Mouse (Mus musculus): ENCODE data around the gene Sox13. TPM values are rescaled to one million over a fixed set of nuclear protein-coding genes. Genes with fewer than 3 reads are reported as not detected.

Sox13 gene
- polyA plus RNA-seq, 1 experiment from 2014 or later: 4.0 TPM

DNA sequence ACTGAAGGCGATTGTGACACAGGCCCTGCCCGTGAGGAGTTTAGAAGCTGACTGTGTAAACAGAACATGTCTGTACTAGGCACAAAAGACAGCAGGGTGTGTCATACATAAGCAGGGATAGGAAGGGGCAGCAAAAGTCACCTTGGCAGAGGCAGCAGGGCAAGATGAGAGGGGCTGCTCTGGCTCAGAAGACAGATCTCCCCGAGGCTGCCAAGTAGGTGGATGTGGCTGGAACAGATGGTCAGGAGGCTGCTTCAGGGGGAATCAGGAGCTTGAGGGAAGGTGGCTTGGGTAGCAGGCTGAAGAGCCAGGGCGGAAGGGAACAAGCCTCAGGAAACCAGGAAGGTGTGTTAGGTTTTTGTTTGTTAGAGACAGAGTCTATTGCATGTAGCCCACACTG, 53.8 kb downstream of the Sox13 start:
- no peaks in the 10 kb centered on the region for H3K9me3 ChIP-seq (ENCODE audit: control insufficient read depth, low read length)
- no peak for ATAC-seq (ENCODE audit: low read depth)
- WGBS: 79% methylated on average over 4 of the region's 4 CpGs

GRCm38 (mm10) chr1:133368644-133369043, 55.5 kb downstream of the Sox13 start:
- Histone ChIP-seq H3K4me1 (ENCODE audit: control insufficient read depth, insufficient read depth, low read length) (0 out of 2 replicates have a peak, but pooled peaks cover 3% of the 10 kb centered on the region), H3K27ac (ENCODE audit: low read depth, low read length) (no peak overlapping the region), H3K36me3 (ENCODE audit: control insufficient read depth, insufficient read depth, low read length) (no peaks in the 10 kb centered on the region), H3K4me3 (ENCODE audit: low read depth, low read length) (no peak overlapping the region), H3K9ac (replicated peaks; ENCODE audit: low read depth, low read length) (no peak overlapping the region), H3K27me3 (ENCODE audit: control insufficient read depth, insufficient read depth, low read length) (0 out of 2 replicates have a peak, but pooled peaks cover 2% of the 10 kb centered on the region), H3K4me2 (ENCODE audit: low read depth, low read length) (no peak overlapping the region), H3K9me3 (ENCODE audit: control insufficient read depth, low read length) (no peaks in the 10 kb centered on the region)
- 71% methylated on average over 10 of the region's 10 CpGs for WGBS
- no peak for ATAC-seq (ENCODE audit: low read depth)

More for the DNA sequence above, 53.8 kb downstream of the Sox13 start:
- H3K9ac ChIP-seq (replicated peaks; ENCODE audit: low read depth, low read length): no peak overlapping the region
- 0 out of 2 replicates have a peak, but pooled peaks cover 3% of the 10 kb centered on the region for H3K4me1 ChIP-seq (ENCODE audit: control insufficient read depth, insufficient read depth, low read length)
- H3K36me3 ChIP-seq (ENCODE audit: control insufficient read depth, insufficient read depth, low read length): no peaks in the 10 kb centered on the region
- H3K27me3 ChIP-seq (ENCODE audit: control insufficient read depth, insufficient read depth, low read length): 0 out of 2 replicates have a peak, but pooled peaks cover 2% of the 10 kb centered on the region
- no peak overlapping the region for H3K4me2 ChIP-seq (ENCODE audit: low read depth, low read length)
- H3K27ac ChIP-seq (ENCODE audit: low read depth, low read length): no peak overlapping the region
- no peak overlapping the region for H3K4me3 ChIP-seq (ENCODE audit: low read depth, low read length)

DNA sequence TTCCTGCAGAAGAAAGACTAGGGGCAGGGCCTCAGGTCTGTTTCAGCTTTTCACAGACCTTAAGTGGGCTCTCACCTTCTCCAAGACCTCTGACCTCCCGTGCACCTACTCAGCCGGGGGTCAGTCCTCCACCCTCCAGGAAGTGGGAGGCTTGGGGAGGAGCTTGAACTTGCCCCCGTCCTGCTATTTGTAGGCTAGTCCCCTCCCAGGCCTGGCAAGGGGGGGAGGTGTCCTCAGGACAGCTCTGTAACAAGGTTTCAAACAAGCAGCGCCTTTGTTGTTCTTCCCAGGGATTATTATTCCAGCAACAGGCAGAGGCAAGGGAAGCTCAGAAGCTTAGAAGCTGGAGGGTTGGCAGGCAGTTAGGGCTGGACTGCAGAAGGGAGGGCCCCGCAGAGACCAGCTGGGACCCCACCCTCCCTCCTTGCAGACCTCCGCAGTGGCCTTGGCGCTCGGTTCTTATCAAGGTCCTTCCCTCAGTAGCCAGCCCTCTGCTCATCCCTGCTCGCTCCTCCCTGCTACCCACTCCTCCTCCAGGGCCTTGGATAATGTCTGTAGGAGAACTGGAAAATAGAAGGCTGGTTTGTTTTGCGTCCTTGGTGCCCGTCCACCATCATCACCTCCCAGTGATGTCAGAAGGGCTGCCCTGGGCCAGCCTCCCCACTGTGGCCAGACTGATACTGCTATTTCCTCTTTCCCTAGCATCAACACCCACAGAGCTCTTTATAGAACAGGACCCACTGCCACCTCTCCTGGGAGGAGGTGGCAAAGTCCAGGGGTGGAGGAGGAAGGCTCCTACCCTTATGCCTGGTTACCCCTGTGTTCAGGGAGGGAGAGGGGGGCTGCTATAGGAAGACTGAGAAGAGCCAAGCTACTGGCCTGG, 56.3 kb downstream of the Sox13 start:
- Histone ChIP-seq H3K27me3 (ENCODE audit: control insufficient read depth, insufficient read depth, low read length) (0 out of 2 replicates have a peak, but pooled peaks cover 2% of the 10 kb centered on the region), H3K4me3 (ENCODE audit: low read depth, low read length) (no peak overlapping the region), H3K36me3 (ENCODE audit: control insufficient read depth, insufficient read depth, low read length) (no peaks in the 10 kb centered on the region), H3K9me3 (ENCODE audit: control insufficient read depth, low read length) (no peaks in the 10 kb centered on the region), H3K4me1 (ENCODE audit: control insufficient read depth, insufficient read depth, low read length) (0 out of 2 replicates have a peak, but pooled peaks cover 3% of the 10 kb centered on the region), H3K9ac (replicated peaks; ENCODE audit: low read depth, low read length) (no peak overlapping the region), H3K4me2 (ENCODE audit: low read depth, low read length) (no peak overlapping the region), H3K27ac (ENCODE audit: low read depth, low read length) (no peak overlapping the region)
- 11% methylated on average over 11 of the region's 11 CpGs for WGBS
- ATAC-seq (ENCODE audit: low read depth): no peak

- Histone ChIP-seq H3K4me3 (ENCODE audit: low read depth, low read length) (no peak overlapping the region), H3K27me3 (ENCODE audit: control insufficient read depth, insufficient read depth, low read length) (0 out of 2 replicates have a peak, but pooled peaks cover 2% of the 10 kb centered on the region), H3K36me3 (ENCODE audit: control insufficient read depth, insufficient read depth, low read length) (no peaks in the 10 kb centered on the region), H3K27ac (ENCODE audit: low read depth, low read length) (no peak overlapping the region), H3K9ac (replicated peaks; ENCODE audit: low read depth, low read length) (no peak overlapping the region), H3K9me3 (ENCODE audit: control insufficient read depth, low read length) (no peaks in the 10 kb centered on the region), H3K4me1 (ENCODE audit: control insufficient read depth, insufficient read depth, low read length) (0 out of 2 replicates have a peak, but pooled peaks cover 3% of the 10 kb centered on the region), H3K4me2 (ENCODE audit: low read depth, low read length) (no peak overlapping the region)
- ATAC-seq (ENCODE audit: low read depth): no peak
- WGBS: 52% methylated on average over 10 of the region's 10 CpGs
Measured at GRCm38 (mm10) chr1:133366951-133367605, 57.1 kb downstream of the Sox13 start.

DNA sequence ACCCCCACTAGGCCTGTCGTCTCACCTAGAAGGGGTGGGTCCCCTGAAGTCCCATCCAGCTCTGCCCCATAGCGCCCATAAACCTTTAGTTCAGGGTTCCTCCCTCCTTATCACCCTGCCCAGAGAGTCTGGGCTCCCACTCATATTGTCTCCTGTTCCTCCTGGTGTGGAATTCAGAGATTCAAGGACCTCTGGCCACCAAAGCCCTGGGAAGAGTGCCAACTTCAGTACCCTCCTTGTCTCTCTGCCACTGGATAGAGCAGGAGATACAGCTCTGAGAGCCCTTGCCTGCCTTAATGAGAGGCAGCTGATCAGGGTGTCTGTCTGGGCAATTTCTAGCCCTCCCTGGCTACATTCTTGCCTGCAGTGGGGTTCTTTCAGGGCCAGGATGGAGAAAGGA, 59.3 kb downstream of the Sox13 start:
- Histone ChIP-seq H3K4me2 (ENCODE audit: low read depth, low read length) (no peak overlapping the region), H3K27ac (ENCODE audit: low read depth, low read length) (no peak overlapping the region), H3K36me3 (ENCODE audit: control insufficient read depth, insufficient read depth, low read length) (no peaks in the 10 kb centered on the region), H3K4me1 (ENCODE audit: control insufficient read depth, insufficient read depth, low read length) (0 out of 2 replicates have a peak, but pooled peaks cover 3% of the 10 kb centered on the region), H3K9me3 (ENCODE audit: control insufficient read depth, low read length) (no peaks in the 10 kb centered on the region), H3K27me3 (ENCODE audit: control insufficient read depth, insufficient read depth, low read length) (0 out of 2 replicates have a peak, but pooled peaks cover 2% of the 10 kb centered on the region), H3K4me3 (ENCODE audit: low read depth, low read length) (no peak overlapping the region), H3K9ac (replicated peaks; ENCODE audit: low read depth, low read length) (no peak overlapping the region)
- no peak for ATAC-seq (ENCODE audit: low read depth)
- WGBS: 47% methylated on average over 2 of the region's 2 CpGs

GRCm38 (mm10) chr1:133364022-133364630, 60.1 kb downstream of the Sox13 start:
- Histone ChIP-seq H3K27me3 (ENCODE audit: control insufficient read depth, insufficient read depth, low read length) (0 out of 2 replicates have a peak, but pooled peaks cover 2% of the 10 kb centered on the region), H3K9me3 (ENCODE audit: control insufficient read depth, low read length) (no peaks in the 10 kb centered on the region), H3K4me1 (ENCODE audit: control insufficient read depth, insufficient read depth, low read length) (0 out of 2 replicates have a peak, but pooled peaks cover 3% of the 10 kb centered on the region), H3K4me2 (ENCODE audit: low read depth, low read length) (peak overlapping the region; percentile 93), H3K36me3 (ENCODE audit: control insufficient read depth, insufficient read depth, low read length) (no peaks in the 10 kb centered on the region), H3K27ac (ENCODE audit: low read depth, low read length) (peak overlapping the region; percentile 35; the same call in 1 of the 2 replicates), H3K9ac (replicated peaks; ENCODE audit: low read depth, low read length) (peak overlapping the region; percentile 81), H3K4me3 (ENCODE audit: low read depth, low read length) (peak overlapping the region; percentile 54)
- ATAC-seq (ENCODE audit: low read depth): peak; percentile 29
- WGBS: 2% methylated on average over 27 of the region's 27 CpGs

DNA sequence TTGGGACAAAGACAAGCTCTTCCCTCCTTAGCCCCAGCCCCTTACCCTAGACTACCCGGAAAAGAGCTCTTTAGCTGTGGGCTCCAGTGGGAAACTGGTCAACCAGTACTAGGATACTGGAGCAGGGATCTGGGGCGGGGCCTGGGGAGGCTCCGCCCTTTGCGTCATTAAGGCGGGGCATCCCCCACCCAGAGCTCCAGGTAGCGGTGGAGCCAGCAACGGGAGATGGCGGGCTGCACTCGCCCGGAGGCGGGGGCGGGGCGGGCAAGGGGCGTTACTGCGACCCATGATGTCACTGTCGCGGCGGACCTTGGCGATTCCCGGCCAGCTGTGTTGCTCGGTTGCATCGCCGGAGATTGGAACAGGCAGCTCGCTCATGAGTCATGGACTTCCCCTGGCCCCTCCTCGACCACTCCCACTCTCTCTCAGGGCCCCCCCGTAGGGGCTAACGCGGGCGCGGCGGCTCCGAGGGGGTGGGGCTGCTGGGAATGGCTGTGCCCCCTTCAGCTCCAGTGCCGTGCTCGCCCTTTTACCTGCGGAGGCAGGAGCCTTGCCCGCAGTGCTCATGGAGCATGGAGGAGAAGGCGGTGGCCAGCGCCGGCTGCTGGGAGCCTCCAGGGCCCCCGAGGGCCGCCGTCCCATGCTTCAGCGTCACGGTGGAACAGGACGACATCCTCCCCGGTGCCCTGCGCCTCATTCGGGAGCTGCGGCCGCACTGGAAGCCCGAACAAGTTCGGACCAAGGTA, 60.7 kb downstream of the Sox13 start, which contains the start of gene Etnk2:
Gene Etnk2 (plus strand): TSS at position 297 of the 746 bp plus-strand sequence.
- Histone ChIP-seq H3K36me3 (ENCODE audit: control insufficient read depth, insufficient read depth, low read length) (no peaks in the 10 kb centered on the region), H3K27ac (ENCODE audit: low read depth, low read length) (peak within 1 kb of the TSS; percentile 35; the same call in 1 of the 2 replicates), H3K9ac (replicated peaks; ENCODE audit: low read depth, low read length) (peak within 1 kb of the TSS; percentile 81), H3K4me1 (ENCODE audit: control insufficient read depth, insufficient read depth, low read length) (0 out of 2 replicates have a peak, but pooled peaks cover 3% of the 10 kb centered on the region), H3K9me3 (ENCODE audit: control insufficient read depth, low read length) (no peaks in the 10 kb centered on the region), H3K4me2 (ENCODE audit: low read depth, low read length) (peak within 1 kb of the TSS; percentile 93), H3K27me3 (ENCODE audit: control insufficient read depth, insufficient read depth, low read length) (0 out of 2 replicates have a peak, but pooled peaks cover 2% of the 10 kb centered on the region), H3K4me3 (ENCODE audit: low read depth, low read length) (peak within 1 kb of the TSS; percentile 54)
- ATAC-seq (ENCODE audit: low read depth): peak; percentile 81
- WGBS: under 1% methylated on average over 52 of the region's 52 CpGs

DNA sequence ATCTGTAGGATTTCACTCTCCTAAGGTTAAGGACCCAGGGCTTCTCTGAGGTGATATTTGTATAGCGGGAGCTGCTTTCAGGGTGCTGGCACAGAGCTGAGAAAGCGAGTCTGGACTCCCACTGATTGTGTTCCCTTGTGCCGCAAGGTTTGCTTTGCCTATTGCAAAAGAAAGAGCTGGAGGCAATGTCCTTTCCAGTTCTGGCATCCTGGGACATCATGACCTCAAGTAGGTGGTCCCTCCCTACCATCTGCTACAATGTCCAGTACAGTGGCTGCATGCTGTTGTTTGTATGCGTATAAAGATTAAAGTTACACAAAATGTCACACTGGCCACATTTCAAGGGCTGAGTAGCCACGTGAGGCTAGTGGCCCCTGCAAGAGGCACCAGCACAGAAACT, 62.1 kb downstream of the Sox13 start:
- H3K27me3 ChIP-seq (ENCODE audit: control insufficient read depth, insufficient read depth, low read length): 0 out of 2 replicates have a peak, but pooled peaks cover 2% of the 10 kb centered on the region
- no peak overlapping the region for H3K4me2 ChIP-seq (ENCODE audit: low read depth, low read length)
- H3K9me3 ChIP-seq (ENCODE audit: control insufficient read depth, low read length): no peaks in the 10 kb centered on the region
- no peaks in the 10 kb centered on the region for H3K4me1 ChIP-seq (ENCODE audit: control insufficient read depth, insufficient read depth, low read length)
- WGBS: 93% methylated on average over 5 of the region's 5 CpGs
- H3K36me3 ChIP-seq (ENCODE audit: control insufficient read depth, insufficient read depth, low read length): no peaks in the 10 kb centered on the region
- H3K9ac ChIP-seq (replicated peaks; ENCODE audit: low read depth, low read length): no peak overlapping the region
- no peak overlapping the region for H3K27ac ChIP-seq (ENCODE audit: low read depth, low read length)
- H3K4me3 ChIP-seq (ENCODE audit: low read depth, low read length): no peak overlapping the region
- no peak for ATAC-seq (ENCODE audit: low read depth)

Data from neural tube, embryonic 14.5 days (tissue).